Mouse (Mus musculus) olfactory bulb, adult 2 months (tissue): ENCODE data around the gene AW551984.

ENCODE experiments used
- CTCF ChIP-seq: fragments of 200-500 bp; IDR thresholded peaks from 2 replicates; pipeline ENCODE4 v1.5.1; 2012; ENCODE audit warnings: low read depth, mild to moderate bottlenecking, low read length, moderate library complexity; ENCODE audit not compliant: insufficient read depth
- POLR2A ChIP-seq: fragments of 200-500 bp; IDR thresholded peaks from 2 replicates; pipeline ENCODE4 v1.6.1; 2012; ENCODE audit warnings: mild to moderate bottlenecking, low read depth, low read length, moderate library complexity; ENCODE audit not compliant: insufficient read depth

DNA sequence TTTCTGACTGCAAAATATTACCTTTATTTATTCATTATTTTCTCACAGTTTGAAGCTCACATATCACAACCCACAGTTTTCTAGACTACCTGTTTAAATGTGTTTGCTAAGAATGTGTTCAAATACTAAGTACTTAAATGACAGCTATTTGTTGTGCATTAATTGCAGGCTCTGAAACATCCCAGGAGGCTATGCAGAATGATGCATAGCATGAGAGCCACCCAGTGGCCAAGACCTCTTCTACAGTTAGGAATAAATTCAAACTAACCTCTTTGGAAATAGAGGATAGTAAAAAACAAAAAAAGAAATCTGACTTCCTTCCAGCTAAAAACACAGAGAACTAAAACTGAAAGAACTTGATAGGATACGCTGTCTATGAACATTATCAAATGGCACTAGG is 7.8 kb upstream of the AW551984 start:
- TF ChIP-seq CTCF, result no peak
- TF ChIP-seq POLR2A, result no peak
